Mouse (Mus musculus): Measurements from ENCODE around the gene Hsd3b2.
"Not testable (repeated sequence)": the region's sequence is repeated elsewhere in the genome, so short reads cannot be mapped to it uniquely, and the experiment has no call there.

The Hsd3b2 gene

GRCm38 (mm10) chr3:98724376-98724775, at the start of gene Hsd3b2:
Hsd3b2 (minus strand) TSS chr3:98724543.
- no peak for DNase-seq (ENCODE audit: low read depth, low spot score)

- DNase-seq (ENCODE audit: low read depth, low spot score), result no peak
Observed at GRCm38 (mm10) chr3:98764155-98764554, 39.8 kb upstream of the Hsd3b2 start.

- DNase-seq (ENCODE audit: low read depth, low spot score), result no peak
Observed at GRCm38 (mm10) chr3:98756836-98757235, 32.5 kb upstream of the Hsd3b2 start.

GRCm38 (mm10) chr3:98752171-98752570, 27.8 kb upstream of the Hsd3b2 start:
- DNase-seq (ENCODE audit: low read depth, low spot score), result no peak

GRCm38 (mm10) chr3:98741043-98741442, 16.7 kb upstream of the Hsd3b2 start:
- DNase-seq (ENCODE audit: low read depth, low spot score), result not testable (repeated sequence)

- DNase-seq (ENCODE audit: low read depth, low spot score), result no peak
Observed at GRCm38 (mm10) chr3:98734340-98734739, 10.0 kb upstream of the Hsd3b2 start.

- no peak for DNase-seq (ENCODE audit: low read depth, low spot score)
Observed at GRCm38 (mm10) chr3:98733724-98734123, 9.4 kb upstream of the Hsd3b2 start.

- no peak for DNase-seq (ENCODE audit: low read depth, low spot score)
Observed at GRCm38 (mm10) chr3:98726281-98726680, 1.9 kb upstream of the Hsd3b2 start.

GRCm38 (mm10) chr3:98720740-98721139, 3.6 kb downstream of the Hsd3b2 start:
- no peak for DNase-seq (ENCODE audit: low read depth, low spot score)

- no peak for DNase-seq (ENCODE audit: low read depth, low spot score)
Observed at GRCm38 (mm10) chr3:98682401-98682800, 41.9 kb downstream of the Hsd3b2 start.

- no peak for DNase-seq (ENCODE audit: low read depth, low spot score)
Observed at GRCm38 (mm10) chr3:98680786-98681185, 43.6 kb downstream of the Hsd3b2 start.

Data from forelimb bud, embryonic 11.5 days (tissue).